Mouse (Mus musculus): ENCODE measurements around the gene Nr0b2.

DNA sequence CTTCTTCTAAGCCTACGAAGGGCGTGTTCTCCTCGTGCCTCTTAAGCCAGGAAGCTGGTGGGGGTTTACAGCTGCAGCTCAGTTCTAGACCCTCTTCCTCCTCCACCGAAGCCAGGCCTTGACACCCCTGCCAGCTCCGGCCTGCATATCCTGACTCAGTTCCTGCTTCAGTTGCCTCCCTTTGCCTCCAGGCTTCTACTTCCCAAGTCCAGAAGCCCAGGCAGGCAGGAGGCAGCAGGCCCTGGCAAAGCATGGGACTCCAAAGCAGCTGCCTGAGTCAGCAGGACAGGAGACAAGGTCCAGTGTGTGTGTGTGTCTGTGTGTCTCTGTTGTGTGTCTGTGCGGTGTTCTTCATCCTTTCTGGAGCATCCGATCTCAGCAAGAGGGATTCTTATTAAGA lies 51.0 kb downstream of the Nr0b2 start:
- TF ChIP-seq CTCF (IDR thresholded peaks at IDR 0.05; ENCODE audit: extremely low read depth, insufficient read depth, insufficient read length, insufficient replicate concordance) (no peak), POLR2A (IDR thresholded peaks at IDR 0.05; ENCODE audit: low read depth, low read length) (no peak)

All from spleen, adult 2 months (tissue).